Mouse (Mus musculus): ENCODE results near the gene March1.

GRCm38 (mm10) chr8:66317824-66318223, 700.1 kb downstream of the March1 start:
- TF ChIP-seq EP300 (optimal IDR thresholded peaks at IDR 0.05) = no peak
- no peak for TF ChIP-seq CTCF (IDR thresholded peaks at IDR 0.05; ENCODE audit: low read depth)
